Mouse (Mus musculus) heart, postnatal 0 days (tissue): ENCODE data around the gene Nudt17.

Experiments used
- CTCF ChIP-seq: IDR thresholded peaks from 2 replicates; pipeline ENCODE4 v1.5.1; 2016; ENCODE audit warnings: antibody characterized with exemption, control low read depth, low read depth
- EP300 ChIP-seq: IDR thresholded peaks from 2 replicates; pipeline ENCODE4 v1.6.1; 2016; ENCODE audit warnings: antibody characterized with exemption, low read depth

DNA sequence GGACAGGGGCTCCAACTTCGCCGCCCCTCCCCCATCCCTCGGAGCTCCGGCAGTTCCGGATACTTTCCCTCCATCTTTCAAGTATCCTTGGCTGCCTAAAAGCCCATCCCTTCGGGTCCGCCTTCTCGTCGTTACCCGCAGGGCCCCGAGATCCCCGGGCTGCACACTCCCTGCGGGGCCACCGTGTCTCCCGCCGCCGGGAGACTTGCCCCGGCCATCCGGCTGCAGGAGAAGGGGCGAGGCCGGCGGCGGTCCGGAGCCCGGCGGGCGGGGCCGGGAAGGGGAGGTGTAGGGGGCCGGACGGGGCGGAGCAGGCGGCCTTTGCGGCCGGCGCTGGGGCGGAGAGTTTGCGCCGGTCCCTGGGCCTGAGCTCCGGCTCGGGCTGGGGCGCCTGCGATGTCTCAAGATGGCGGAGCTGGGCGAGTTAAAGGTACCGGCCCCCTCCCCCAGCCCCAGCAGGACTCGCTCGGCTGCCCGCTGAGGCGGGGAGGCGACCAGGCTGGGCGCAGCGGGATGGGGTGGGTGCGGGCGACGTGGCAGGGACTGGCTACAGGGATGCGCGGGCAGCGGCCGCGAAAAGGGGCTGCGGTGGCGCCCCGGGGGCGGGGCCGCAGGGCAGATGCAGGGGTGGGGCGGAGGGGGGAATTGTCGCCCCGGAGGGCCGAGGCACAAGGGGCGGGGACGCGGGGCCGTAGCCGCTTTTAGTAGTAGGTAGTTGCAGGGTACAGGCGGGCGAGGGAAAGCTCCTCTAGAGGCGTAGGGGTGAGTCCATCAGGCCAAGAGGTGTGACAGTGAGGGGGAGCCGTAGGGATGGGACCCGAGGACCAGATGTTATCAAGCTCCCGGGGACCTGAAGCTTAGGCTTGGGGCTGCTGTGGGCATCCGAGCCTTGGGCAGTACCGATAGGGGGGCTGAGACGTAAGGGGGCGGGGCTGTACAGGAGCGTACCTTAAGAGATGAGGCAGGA lies 11.3 kb downstream of the Nudt17 start:
- TF ChIP-seq CTCF, result no peak
- no peak; the same call in 1 of the 2 replicates for TF ChIP-seq EP300
